Mouse (Mus musculus) limb, embryonic 15.5 days (tissue): ENCODE results near the gene Cntnap2. TPM values are rescaled to one million over a fixed set of nuclear protein-coding genes. Genes with fewer than 3 reads are reported as not detected.
A peak's percentile ranks its signal among the peaks of the same experiment; 100 is the strongest.
"Not testable (repeated sequence)": the region's sequence is repeated elsewhere in the genome, so short reads cannot be mapped to it uniquely, and the experiment has no call there.

Source experiments
- ATAC-seq: fragments of 200-750 bp; cut with Nextera tagmentation; 2 replicates; pipeline ENCODE4 v1.8.0; 2017; ENCODE audit warnings: low read depth, moderate TSS enrichment; ENCODE audit not compliant: insufficient number of reproducible peaks, low FRiP score, low TSS enrichment
- H3K27ac ChIP-seq: fragments of 300-500 bp; sonication (generic); 2 replicates; pipeline ENCODE4 v1.5.1; 2015; ENCODE audit warnings: moderate library complexity, mild to moderate bottlenecking, inconsistent platforms
- H3K27me3 ChIP-seq: fragments of 300-500 bp; sonication (generic); 2 replicates; pipeline ENCODE4 v1.6.1; 2015; ENCODE audit warnings: inconsistent platforms
- H3K36me3 ChIP-seq: fragments of 300-500 bp; sonication (generic); 2 replicates; pipeline ENCODE4 v1.6.1; 2015; ENCODE audit warnings: inconsistent platforms
- H3K4me1 ChIP-seq: fragments of 300-500 bp; sonication (generic); 2 replicates; pipeline ENCODE4 v1.6.1; 2015; ENCODE audit warnings: inconsistent platforms
- H3K4me2 ChIP-seq: fragments of 300-500 bp; sonication (generic); 2 replicates; pipeline ENCODE4 v1.6.1; 2015; ENCODE audit warnings: mild to moderate bottlenecking, inconsistent platforms
- H3K4me3 ChIP-seq: fragments of 300-500 bp; sonication (generic); 2 replicates; pipeline ENCODE4 v1.5.1; 2015; ENCODE audit warnings: mild to moderate bottlenecking, inconsistent platforms
- H3K9ac ChIP-seq: fragments of 300-500 bp; sonication (generic); 2 replicates; pipeline ENCODE4 v1.6.1; 2015; ENCODE audit warnings: inconsistent platforms
- H3K9me3 ChIP-seq: fragments of 300-500 bp; sonication (generic); 2 replicates; pipeline ENCODE4 v1.6.1; 2016; ENCODE audit warnings: inconsistent platforms
- WGBS: fragments of 180-500 bp; shearing (Covaris S2); methylation state at CpG from one replicate; pipeline ENCODE4 v1.1.7; 2015; 5-methylcytosine and 5-hydroxymethylcytosine counted together
- polyA plus RNA-seq: library from polyadenylated mRNA; unstranded; fragments of >200 nt; fragmentation: Nextera tagmentation; extraction: Ambion mirVana; gene quantifications from 2 replicates; pipeline ENCODE4 v1.2.1, GENCODE M21; 2015

The Cntnap2 gene
- polyA plus RNA-seq, 1 experiment from 2014 or later: 1.9 TPM

DNA sequence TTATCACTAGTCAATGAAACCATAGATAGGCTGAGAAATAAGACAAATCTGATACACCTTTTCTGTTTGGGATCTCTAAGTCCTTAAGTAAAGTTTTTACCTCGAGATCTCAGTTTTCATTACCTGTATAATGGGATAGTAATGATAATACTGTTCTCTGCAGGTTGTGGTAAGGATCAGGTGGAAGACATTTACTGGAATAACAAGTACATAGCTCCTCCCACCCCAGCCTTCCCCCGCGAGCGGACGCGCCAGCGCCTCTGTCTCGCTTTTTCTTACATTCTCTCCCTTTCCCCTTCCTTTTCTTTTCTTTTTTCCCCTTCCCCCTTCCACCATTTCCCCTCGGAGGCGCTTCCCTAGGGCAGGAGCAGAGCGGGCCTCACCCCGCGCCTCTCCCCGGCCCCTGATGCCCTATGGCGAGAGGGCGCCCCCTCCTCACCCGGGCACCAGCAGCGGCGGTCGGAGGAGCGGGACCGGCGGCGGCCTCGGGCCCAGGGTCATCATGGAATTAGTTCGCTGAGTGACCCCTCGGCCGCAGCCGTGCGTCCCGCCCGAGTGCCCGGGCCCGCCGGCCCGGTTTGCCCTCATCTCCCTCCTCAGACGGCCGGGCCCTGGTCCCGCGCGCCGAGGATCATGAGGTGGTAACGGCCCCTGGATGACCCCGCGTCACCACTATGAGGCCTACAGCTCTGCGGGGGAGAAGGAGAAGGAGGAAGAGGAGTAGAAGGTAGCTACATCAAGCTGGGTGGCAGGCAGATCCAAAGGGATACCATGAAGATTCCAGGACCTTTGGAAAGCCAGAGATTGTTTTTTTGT lies 1985.4 kb downstream of the Cntnap2 start:
- Histone ChIP-seq H3K9ac (0 out of 2 replicates have a peak overlapping the region, but pooled peaks have one; percentile 10), H3K36me3 (no peaks in the 10 kb centered on the region), H3K4me3 (peak overlapping the region; percentile 38), H3K9me3 (no peaks in the 10 kb centered on the region), H3K4me1 (0 out of 2 replicates have a peak, but pooled peaks cover 5% of the 10 kb centered on the region), H3K4me2 (peak overlapping the region; percentile 64), H3K27me3 (no peaks in the 10 kb centered on the region), H3K27ac (0 out of 2 replicates have a peak overlapping the region, but pooled peaks have one; percentile 38)
- 4% methylated on average over 46 of the region's 46 CpGs for WGBS
- ATAC-seq: no peak

DNA sequence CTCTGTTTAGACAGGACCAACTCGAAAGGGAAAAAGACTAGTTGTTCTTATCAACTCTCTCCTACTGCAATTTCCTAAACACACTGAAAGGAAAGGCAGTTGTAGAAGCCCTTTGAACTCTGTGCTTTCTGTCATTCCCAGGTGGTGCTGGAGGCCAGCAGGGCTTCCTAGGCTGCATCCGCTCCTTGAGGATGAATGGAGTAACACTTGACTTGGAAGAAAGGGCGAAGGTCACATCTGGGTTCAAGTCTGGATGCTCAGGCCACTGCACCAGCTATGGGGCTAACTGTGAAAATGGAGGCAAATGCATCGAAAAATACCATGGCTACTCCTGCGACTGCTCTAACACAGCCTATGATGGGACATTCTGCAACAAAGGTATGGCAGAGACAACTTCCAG lies 1989.9 kb downstream of the Cntnap2 start:
- no peak for ATAC-seq
- H3K4me2 ChIP-seq: no peak overlapping the region
- no peak overlapping the region for H3K4me3 ChIP-seq
- no peaks in the 10 kb centered on the region for H3K9me3 ChIP-seq
- H3K27me3 ChIP-seq: no peaks in the 10 kb centered on the region
- no peaks in the 10 kb centered on the region for H3K36me3 ChIP-seq
- whole genome bisulfite sequencing: 46% methylated on average over 5 of the region's 5 CpGs
- 0 out of 2 replicates have a peak, but pooled peaks cover 5% of the 10 kb centered on the region for H3K4me1 ChIP-seq
- H3K9ac ChIP-seq: no peak overlapping the region
- H3K27ac ChIP-seq: no peak overlapping the region

GRCm38 (mm10) chr6:47050319-47051222 lies 1991.4 kb downstream of the Cntnap2 start:
- H3K9me3 ChIP-seq: no peaks in the 10 kb centered on the region
- no peak overlapping the region for H3K27ac ChIP-seq
- H3K36me3 ChIP-seq: no peaks in the 10 kb centered on the region
- H3K27me3 ChIP-seq: no peaks in the 10 kb centered on the region
- no peak overlapping the region for H3K9ac ChIP-seq
- H3K4me3 ChIP-seq: no peak overlapping the region
- ATAC-seq: no peak
- H3K4me1 ChIP-seq: no peaks in the 10 kb centered on the region
- H3K4me2 ChIP-seq: no peak overlapping the region
- WGBS: 70% methylated on average over 7 of the region's 7 CpGs

GRCm38 (mm10) chr6:47061341-47061740 lies 2002.2 kb downstream of the Cntnap2 start:
- no peak overlapping the region for H3K4me2 ChIP-seq
- no peak overlapping the region for H3K27ac ChIP-seq
- no peaks in the 10 kb centered on the region for H3K9me3 ChIP-seq
- WGBS: 81% methylated on average over 3 of the region's 3 CpGs
- no peak overlapping the region for H3K9ac ChIP-seq
- no peaks in the 10 kb centered on the region for H3K4me1 ChIP-seq
- H3K4me3 ChIP-seq: no peak overlapping the region
- no peak for ATAC-seq
- H3K36me3 ChIP-seq: no peaks in the 10 kb centered on the region
- H3K27me3 ChIP-seq: no peaks in the 10 kb centered on the region

GRCm38 (mm10) chr6:47089998-47090397 lies 2030.8 kb downstream of the Cntnap2 start:
- ATAC-seq: no peak
- no peak overlapping the region for H3K4me3 ChIP-seq
- WGBS: 49% methylated on average over 4 of the region's 4 CpGs
- H3K4me1 ChIP-seq: no peaks in the 10 kb centered on the region
- no peak overlapping the region for H3K4me2 ChIP-seq
- no peaks in the 10 kb centered on the region for H3K27me3 ChIP-seq
- H3K36me3 ChIP-seq: no peaks in the 10 kb centered on the region
- H3K27ac ChIP-seq: no peak overlapping the region
- no peaks in the 10 kb centered on the region for H3K9me3 ChIP-seq
- H3K9ac ChIP-seq: no peak overlapping the region

GRCm38 (mm10) chr6:47104951-47105350 lies 2045.8 kb downstream of the Cntnap2 start:
- Histone ChIP-seq H3K27me3 (no peaks in the 10 kb centered on the region), H3K4me1 (no peaks in the 10 kb centered on the region), H3K9ac (no peak overlapping the region), H3K27ac (no peak overlapping the region), H3K4me2 (no peak overlapping the region), H3K4me3 (no peak overlapping the region), H3K36me3 (no peaks in the 10 kb centered on the region), H3K9me3 (no peaks in the 10 kb centered on the region)
- WGBS: 44% methylated on average over 1 of the region's 1 CpGs
- ATAC-seq: no peak

GRCm38 (mm10) chr6:47109582-47110220 lies 2050.5 kb downstream of the Cntnap2 start:
- Histone ChIP-seq H3K36me3 (no peaks in the 10 kb centered on the region), H3K27ac (no peak overlapping the region), H3K4me2 (no peak overlapping the region), H3K27me3 (no peaks in the 10 kb centered on the region), H3K4me3 (no peak overlapping the region), H3K9ac (no peak overlapping the region), H3K4me1 (no peaks in the 10 kb centered on the region), H3K9me3 (no peaks in the 10 kb centered on the region)
- WGBS: 34% methylated on average over 6 of the region's 6 CpGs
- no peak for ATAC-seq

DNA sequence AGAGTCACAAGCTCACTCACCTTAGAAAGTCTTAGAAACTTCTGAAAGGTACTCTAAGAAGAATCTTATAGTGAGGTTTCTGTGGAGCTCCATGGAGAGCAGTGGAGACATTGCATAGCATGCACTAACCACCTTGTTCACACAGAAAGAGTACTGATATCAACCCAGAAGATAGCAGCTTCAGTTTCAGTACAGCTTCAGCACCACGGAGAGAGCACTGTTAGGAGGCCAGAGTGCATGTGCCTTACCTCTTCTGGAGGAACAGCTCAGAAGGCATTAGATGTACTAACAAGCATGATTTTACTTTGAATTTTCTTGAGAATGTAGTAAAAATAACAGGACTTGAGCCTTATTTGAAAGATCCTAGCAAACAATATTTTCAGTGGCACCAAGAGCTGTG lies 2074.9 kb downstream of the Cntnap2 start:
- H3K4me2 ChIP-seq, H3K27ac ChIP-seq, H3K9ac ChIP-seq, H3K9me3 ChIP-seq, H3K4me1 ChIP-seq, H3K4me3 ChIP-seq, ATAC-seq, H3K27me3 ChIP-seq, H3K36me3 ChIP-seq: not testable (repeated sequence)
- no CpG with 5 or more reads among the region's 1 CpGs for WGBS

GRCm38 (mm10) chr6:47153018-47153417 lies 2093.9 kb downstream of the Cntnap2 start:
- not testable (repeated sequence) for H3K4me1 ChIP-seq, H3K27me3 ChIP-seq, H3K27ac ChIP-seq, H3K4me2 ChIP-seq, H3K9me3 ChIP-seq, H3K36me3 ChIP-seq, H3K9ac ChIP-seq, ATAC-seq, H3K4me3 ChIP-seq
- no CpG with 5 or more reads among the region's 1 CpGs for WGBS

- WGBS: 41% methylated on average over 8 of the region's 8 CpGs
These were observed 2115.6 kb downstream of the Cntnap2 start for GRCm38 (mm10) chr6:47174580-47175294.

GRCm38 (mm10) chr6:47175356-47176156 lies 2116.4 kb downstream of the Cntnap2 start:
- not testable (repeated sequence) for H3K4me1 ChIP-seq, H3K4me2 ChIP-seq, ATAC-seq, H3K27me3 ChIP-seq, H3K9ac ChIP-seq, H3K27ac ChIP-seq, H3K36me3 ChIP-seq, H3K9me3 ChIP-seq, H3K4me3 ChIP-seq
- 19% methylated on average over 10 of the region's 10 CpGs for WGBS

More at GRCm38 (mm10) chr6:47174580-47175294, 2115.6 kb downstream of the Cntnap2 start:
- H3K9me3 ChIP-seq, H3K27me3 ChIP-seq, ATAC-seq, H3K4me2 ChIP-seq, H3K27ac ChIP-seq, H3K4me3 ChIP-seq, H3K4me1 ChIP-seq, H3K9ac ChIP-seq, H3K36me3 ChIP-seq: not testable (repeated sequence)
